Comparison of ENCODE assay signal across 10 mouse cellular contexts in genomic region chr16:56232736-56233135, GRCm38 (mm10). TPM values are rescaled to one million over a fixed set of nuclear protein-coding genes. Genes with fewer than 3 reads are reported as not detected.
DNase-seq lines count a peak whose midpoint lies in the region; ATAC-seq lines count a peak whose summit lies in the region.
"Had no signal": no experiment of that assay in that cellular context is flagged by ENCODE, and none has a peak within 500 bp of the region (broad histone marks: within the 10 kb centered on the region; RNA-seq: fewer than 3 reads in every experiment).

No protein-coding gene starts in this region.

- peak; percentile 64; the same call in 1 of the 2 replicates for ATAC-seq in cerebellum, adult (ENCODE audit: insufficient number of reproducible peaks, low FRiP score, low TSS enrichment)
- ATAC-seq: liver, postnatal 0 days had no signal

- DNase-seq in cerebellum, adult 8-10 months = no peak
- peak; percentile 3 for DNase-seq in layer of hippocampus, adult 11-12 months (ENCODE audit: low spot score)
- DNase-seq in layer of hippocampus, postnatal 25 days (ENCODE audit: extremely low spot score in 1 of 2, low spot score in 1 of 2) = no peak
- DNase-seq in cerebellum, adult 9-11 months = peak; percentile 4
- DNase-seq in gastrocnemius, postnatal 4 days (ENCODE audit: low spot score in 2 of 2) = peak; percentile 27 to 62
- DNase-seq in ovary, postnatal 10 days (ENCODE audit: low spot score) = no peak
- DNase-seq in B cell, adult 2 months = no peak
- DNase-seq: liver, postnatal 0 days; thymus, postnatal 14 days had no signal

RNA-seq across cellular contexts. Expression of gene Impg2, which starts 28.6 kb away (rescaled TPM):
- total RNA-seq in layer of hippocampus, postnatal 25 days (2021) = 1 to 10 TPM in 1 of 2 experiments, under 1 TPM in 1; 0.84 to 1.2 TPM
- total RNA-seq in gastrocnemius, postnatal 4 days (2021) = 1 to 10 TPM in 1 of 2 experiments, under 1 TPM in 1; 0.83 to 1.1 TPM

Comparison
In these comparisons a context has a peak if more than half of its experiments do, and no peak if none do; other contexts are left out.
1. DNase-seq: peak in layer of hippocampus, adult 11-12 months (single experiment), cerebellum, adult 9-11 months (single experiment) and gastrocnemius, postnatal 4 days (2 of 2); none in cerebellum, adult 8-10 months (single experiment), layer of hippocampus, postnatal 25 days (0 of 2), ovary, postnatal 10 days (single experiment) and B cell, adult 2 months (0 of 2).